Mouse (Mus musculus) E14TG2a.4 (cell line): Measurements from ENCODE around the gene Rgs5.

Source experiments
- CTCF ChIP-seq: conservative IDR thresholded peaks from 2 replicates; pipeline ENCODE4 v1.5.1; 2014; ENCODE audit warnings: low read length
- POU5F1 ChIP-seq: IDR thresholded peaks from 2 replicates; pipeline ENCODE4 v1.6.1; 2014; ENCODE audit warnings: low read length, borderline replicate concordance

GRCm38 (mm10) chr1:169693040-169693439 lies 37.7 kb downstream of the Rgs5 start:
- TF ChIP-seq CTCF (no peak), POU5F1 (no peak)
